Comparison of ENCODE assay signal across 10 mouse cellular contexts in the genomic region with DNA sequence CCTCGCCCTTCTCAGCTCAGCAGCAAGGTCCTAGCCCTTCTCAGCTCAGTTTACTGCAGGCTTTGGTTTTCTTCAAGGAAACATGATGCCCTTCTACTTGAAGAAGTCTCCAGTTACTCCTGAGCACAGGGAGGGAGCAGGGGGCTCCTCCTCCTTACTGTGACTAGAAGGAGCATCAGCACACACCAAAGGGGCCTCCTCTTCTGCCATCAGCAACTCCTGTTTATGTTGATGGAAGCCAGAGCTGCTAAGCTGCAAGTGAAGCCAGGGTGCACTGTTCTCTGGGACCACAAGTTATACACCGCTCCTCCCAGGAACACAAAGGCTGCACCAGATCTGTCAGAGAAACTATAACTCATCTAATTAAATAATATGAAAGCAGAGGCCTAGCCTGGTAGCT. TPM values are rescaled to one million over a fixed set of nuclear protein-coding genes. Genes with fewer than 3 reads are reported as not detected.
DNase-seq lines count a peak whose midpoint lies in the region; ATAC-seq lines count a peak whose summit lies in the region.
"Had no signal": no experiment of that assay in that cellular context is flagged by ENCODE, and none has a peak within 500 bp of the region (broad histone marks: within the 10 kb centered on the region; RNA-seq: fewer than 3 reads in every experiment).

No protein-coding gene starts in this region.

- ATAC-seq in heart, embryonic 13.5 days (ENCODE audit: extremely low read depth, insufficient number of reproducible peaks, low FRiP score, low TSS enrichment), result no peak
- ATAC-seq in midbrain, embryonic 11.5 days (ENCODE audit: low FRiP score), result no peak
- peak; percentile 61 for ATAC-seq in intestine, embryonic 16.5 days
- ATAC-seq in stomach, embryonic 14.5 days (ENCODE audit: insufficient number of reproducible peaks, insufficient read depth, low FRiP score, low read depth), result peak; percentile 70; the same call in 1 of the 2 replicates
- ATAC-seq in forebrain, embryonic 14.5 days, result no peak
- ATAC-seq: CD4-positive, CD25-positive, alpha-beta regulatory T cell, adult 4 months had no signal

- no peak for DNase-seq in heart, postnatal 14 days
- DNase-seq in midbrain, embryonic 10.5 days (ENCODE audit: low spot score), result no peak
- no peak for DNase-seq in midbrain, embryonic 11.5 days (ENCODE audit: low spot score, missing footprints)
- DNase-seq in forebrain, embryonic 14.5 days (ENCODE audit: low spot score), result no peak
- no peak for DNase-seq in urinary bladder, adult 2 months (ENCODE audit: low spot score)
- DNase-seq: cerebellum, postnatal 36 days had no signal

- 34% methylated on average over 2 of the region's 2 CpGs for WGBS in heart, embryonic 13.5 days
- 83% methylated on average over 2 of the region's 2 CpGs for WGBS in midbrain, embryonic 10.5 days
- 78% methylated on average over 2 of the region's 2 CpGs for WGBS in midbrain, embryonic 11.5 days
- 48% methylated on average over 2 of the region's 2 CpGs for WGBS in intestine, embryonic 16.5 days
- 41% methylated on average over 2 of the region's 2 CpGs for WGBS in stomach, embryonic 14.5 days
- whole genome bisulfite sequencing in forebrain, embryonic 14.5 days, result 86% methylated on average over 2 of the region's 2 CpGs

- intact Hi-C loops in heart, postnatal 14 days (cut with DNase I), result no loop called here

- peak overlapping the region; percentile 82 for H3K27ac ChIP-seq in heart, embryonic 13.5 days (replicated peaks)
- peak overlapping the region; percentile 24 for H3K27ac ChIP-seq in midbrain, embryonic 10.5 days (replicated peaks)
- H3K27ac ChIP-seq in midbrain, embryonic 11.5 days (ENCODE audit: low read depth, low read length), result no peak overlapping the region
- peak overlapping the region; percentile 60 for H3K27ac ChIP-seq in intestine, embryonic 16.5 days (ENCODE audit: low read length)
- H3K27ac ChIP-seq in stomach, embryonic 14.5 days (ENCODE audit: low read length), result peak overlapping the region; percentile 80
- no peak overlapping the region for H3K27ac ChIP-seq in forebrain, embryonic 14.5 days (ENCODE audit: low read depth, low read length)

- no peaks in the 10 kb centered on the region for H3K9me3 ChIP-seq in heart, embryonic 13.5 days
- no peaks in the 10 kb centered on the region for H3K9me3 ChIP-seq in midbrain, embryonic 10.5 days (replicated peaks)
- H3K9me3 ChIP-seq in midbrain, embryonic 11.5 days (ENCODE audit: control insufficient read depth, low read length), result no peaks in the 10 kb centered on the region
- no peaks in the 10 kb centered on the region for H3K9me3 ChIP-seq in intestine, embryonic 16.5 days (ENCODE audit: control insufficient read depth, low read length)
- H3K9me3 ChIP-seq in stomach, embryonic 14.5 days (ENCODE audit: control insufficient read depth, low read depth, low read length), result no peaks in the 10 kb centered on the region
- no peaks in the 10 kb centered on the region for H3K9me3 ChIP-seq in forebrain, embryonic 14.5 days (replicated peaks; ENCODE audit: control insufficient read depth, low read length)

- H3K4me1 ChIP-seq in heart, embryonic 13.5 days, result peaks cover 57% of the 10 kb centered on the region
- H3K4me1 ChIP-seq in midbrain, embryonic 10.5 days, result peaks cover 30% of the 10 kb centered on the region
- no peaks in the 10 kb centered on the region for H3K4me1 ChIP-seq in midbrain, embryonic 11.5 days (ENCODE audit: control insufficient read depth, insufficient read depth, low read length)
- H3K4me1 ChIP-seq in intestine, embryonic 16.5 days (ENCODE audit: control insufficient read depth, insufficient read depth, low read length), result peaks cover 24% of the 10 kb centered on the region
- H3K4me1 ChIP-seq in stomach, embryonic 14.5 days (ENCODE audit: control insufficient read depth, insufficient read depth, low read length), result peaks cover 29% of the 10 kb centered on the region
- no peaks in the 10 kb centered on the region for H3K4me1 ChIP-seq in forebrain, embryonic 14.5 days (ENCODE audit: control insufficient read depth, insufficient read depth, low read length)

- no peaks in the 10 kb centered on the region for H3K36me3 ChIP-seq in heart, embryonic 13.5 days
- 0 out of 2 replicates have a peak, but pooled peaks cover 2% of the 10 kb centered on the region for H3K36me3 ChIP-seq in midbrain, embryonic 10.5 days
- no peaks in the 10 kb centered on the region for H3K36me3 ChIP-seq in midbrain, embryonic 11.5 days (ENCODE audit: control insufficient read depth, insufficient read depth, low read length)
- H3K36me3 ChIP-seq in intestine, embryonic 16.5 days (ENCODE audit: control insufficient read depth, insufficient read depth, low read length), result no peaks in the 10 kb centered on the region
- H3K36me3 ChIP-seq in stomach, embryonic 14.5 days (ENCODE audit: control insufficient read depth, insufficient read depth, low read length), result no peaks in the 10 kb centered on the region
- no peaks in the 10 kb centered on the region for H3K36me3 ChIP-seq in forebrain, embryonic 14.5 days (ENCODE audit: control insufficient read depth, insufficient read depth, low read length)

- peak overlapping the region; percentile 47; the same call in 1 of the 2 replicates for H3K9ac ChIP-seq in heart, embryonic 13.5 days
- H3K9ac ChIP-seq in midbrain, embryonic 11.5 days (ENCODE audit: low read length), result no peak overlapping the region
- H3K9ac ChIP-seq in intestine, embryonic 16.5 days (ENCODE audit: low read depth, low read length), result no peak overlapping the region
- no peak overlapping the region for H3K9ac ChIP-seq in stomach, embryonic 14.5 days (replicated peaks; ENCODE audit: low read depth, low read length)
- H3K9ac ChIP-seq in forebrain, embryonic 14.5 days (ENCODE audit: low read length), result no peak overlapping the region

- no peak overlapping the region for H3K4me3 ChIP-seq in heart, embryonic 13.5 days
- H3K4me3 ChIP-seq in midbrain, embryonic 10.5 days, result no peak overlapping the region
- no peak overlapping the region for H3K4me3 ChIP-seq in midbrain, embryonic 11.5 days (ENCODE audit: low read depth, low read length)
- H3K4me3 ChIP-seq in intestine, embryonic 16.5 days (ENCODE audit: low read length), result no peak overlapping the region
- no peak overlapping the region for H3K4me3 ChIP-seq in stomach, embryonic 14.5 days (ENCODE audit: low read depth, low read length)
- no peak overlapping the region for H3K4me3 ChIP-seq in forebrain, embryonic 14.5 days (ENCODE audit: low read depth, low read length)

- H3K27me3 ChIP-seq in heart, embryonic 13.5 days (replicated peaks), result no peaks in the 10 kb centered on the region
- no peaks in the 10 kb centered on the region for H3K27me3 ChIP-seq in midbrain, embryonic 10.5 days (ENCODE audit: low read depth, poor library complexity, severe bottlenecking)
- no peaks in the 10 kb centered on the region for H3K27me3 ChIP-seq in midbrain, embryonic 11.5 days (ENCODE audit: control insufficient read depth, insufficient read depth, low read length)
- H3K27me3 ChIP-seq in intestine, embryonic 16.5 days (replicated peaks; ENCODE audit: control insufficient read depth, insufficient read depth, low read length), result no peaks in the 10 kb centered on the region
- H3K27me3 ChIP-seq in stomach, embryonic 14.5 days (ENCODE audit: control insufficient read depth, insufficient read depth, low read length), result no peaks in the 10 kb centered on the region
- no peaks in the 10 kb centered on the region for H3K27me3 ChIP-seq in forebrain, embryonic 14.5 days (replicated peaks; ENCODE audit: control insufficient read depth, insufficient read depth, low read length)

- H3K4me2 ChIP-seq in heart, embryonic 13.5 days, result peak overlapping the region; percentile 51
- no peak overlapping the region for H3K4me2 ChIP-seq in midbrain, embryonic 11.5 days
- peak overlapping the region; percentile 5; the same call in 1 of the 2 replicates for H3K4me2 ChIP-seq in intestine, embryonic 16.5 days (ENCODE audit: low read depth, low read length)
- H3K4me2 ChIP-seq in stomach, embryonic 14.5 days (replicated peaks; ENCODE audit: low read depth, low read length), result no peak overlapping the region
- H3K4me2 ChIP-seq in forebrain, embryonic 14.5 days (ENCODE audit: low read length), result no peak overlapping the region

RNA-seq across cellular contexts. Expression of gene St6galnac3, which starts 34.4 kb away (rescaled TPM):
- polyA plus RNA-seq in heart, embryonic 13.5 days (2015; fragmentation: Nextera tagmentation; extraction: Ambion mirVana), result 21.7 and 24.8 TPM in 2 replicates
- total RNA-seq in heart, postnatal 14 days (2021), result 10 to 100 TPM in 1 of 2 experiments, 1 to 10 TPM in 1; 9.9 to 12.6 TPM
- polyA plus RNA-seq in midbrain, embryonic 10.5 days (2016; fragmentation: Nextera tagmentation; extraction: Ambion mirVana), result 33.4 and 33.6 TPM in 2 replicates
- polyA plus RNA-seq in midbrain, embryonic 11.5 days (2014; fragmentation: Nextera tagmentation; extraction: Ambion mirVana), result 33.1 and 35.7 TPM in 2 replicates
- 26.9 and 31.0 TPM in 2 replicates for polyA plus RNA-seq in intestine, embryonic 16.5 days (2015; fragmentation: Nextera tagmentation; extraction: Ambion mirVana)
- polyA plus RNA-seq in stomach, embryonic 14.5 days (2014; fragmentation: Nextera tagmentation; extraction: Ambion mirVana), result 46.6 and 51.6 TPM in 2 replicates
- polyA plus RNA-seq in forebrain, embryonic 14.5 days (2014; fragmentation: Nextera tagmentation; extraction: Ambion mirVana), result 23.2 and 24.7 TPM in 2 replicates
- 2.9 and 4.3 TPM in 2 replicates for polyA plus RNA-seq in urinary bladder, adult 2 months (2012; rRNA removed)

Comparison
In these comparisons a context has a peak if more than half of its experiments do, and no peak if none do; other contexts are left out.
1. H3K27ac ChIP-seq: peak in heart, embryonic 13.5 days (single experiment), midbrain, embryonic 10.5 days (single experiment), intestine, embryonic 16.5 days (single experiment) and stomach, embryonic 14.5 days (single experiment); none in midbrain, embryonic 11.5 days (single experiment) and forebrain, embryonic 14.5 days (single experiment).
2. ATAC-seq: peak in intestine, embryonic 16.5 days (single experiment) and stomach, embryonic 14.5 days (single experiment); none in heart, embryonic 13.5 days (single experiment), midbrain, embryonic 11.5 days (single experiment) and forebrain, embryonic 14.5 days (single experiment).
3. H3K4me2 ChIP-seq: peak in heart, embryonic 13.5 days (single experiment) and intestine, embryonic 16.5 days (single experiment); none in midbrain, embryonic 11.5 days (single experiment), stomach, embryonic 14.5 days (single experiment) and forebrain, embryonic 14.5 days (single experiment).